In the genomic region with DNA sequence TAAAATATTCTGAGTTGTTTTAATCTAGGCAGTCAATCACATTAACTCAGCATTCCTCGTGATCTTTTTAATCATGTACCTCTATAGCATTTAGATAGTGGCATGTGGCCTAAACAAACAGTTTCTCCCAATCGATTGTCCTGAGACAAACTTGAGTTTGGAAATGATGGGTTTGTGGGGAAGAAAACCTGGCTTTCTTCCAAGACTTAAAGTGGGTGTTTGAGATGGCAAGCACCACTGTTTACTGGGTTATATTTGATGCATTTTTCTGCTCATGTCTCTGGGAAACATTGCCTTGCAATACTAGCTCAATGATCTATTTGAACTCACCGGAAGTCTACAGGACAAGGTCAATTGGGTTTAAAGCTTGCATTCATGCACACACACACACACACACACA, we compare ENCODE assay signal across 35 mouse cellular contexts.
"Had no signal": no experiment of that assay in that cellular context is flagged by ENCODE, and none has a peak within 500 bp of the region (broad histone marks: within the 10 kb centered on the region; RNA-seq: fewer than 3 reads in every experiment).

No protein-coding gene starts in this region.

- H3K4me1 ChIP-seq: heart, embryonic 10.5 days; heart, embryonic 12.5 days; heart, embryonic 13.5 days; heart, embryonic 15.5 days; hindbrain, embryonic 10.5 days; hindbrain, embryonic 12.5 days; hindbrain, embryonic 13.5 days; hindbrain, embryonic 15.5 days; intestine, embryonic 15.5 days; kidney, embryonic 15.5 days had no signal

- H3K4me3 ChIP-seq: heart, adult 2 months; heart, embryonic 10.5 days; heart, embryonic 12.5 days; heart, embryonic 13.5 days; heart, embryonic 15.5 days; hindbrain, embryonic 10.5 days; hindbrain, embryonic 12.5 days; hindbrain, embryonic 13.5 days; hindbrain, embryonic 15.5 days; intestine, embryonic 15.5 days; kidney, embryonic 15.5 days; layer of hippocampus, adult 2 months had no signal

- H3K27me3 ChIP-seq: heart, embryonic 12.5 days; heart, embryonic 13.5 days; heart, embryonic 15.5 days; hindbrain, embryonic 12.5 days; hindbrain, embryonic 13.5 days; hindbrain, embryonic 15.5 days; intestine, embryonic 15.5 days; kidney, embryonic 15.5 days had no signal

- H3K27ac ChIP-seq: heart, adult 2 months; heart, embryonic 10.5 days; heart, embryonic 13.5 days; heart, embryonic 15.5 days; hindbrain, embryonic 10.5 days; hindbrain, embryonic 12.5 days; hindbrain, embryonic 13.5 days; hindbrain, embryonic 14.5 days; hindbrain, embryonic 15.5 days; hindbrain, postnatal 0 days; intestine, embryonic 15.5 days; kidney, embryonic 15.5 days; kidney, postnatal 0 days; layer of hippocampus, adult 2 months had no signal

- H3K9ac ChIP-seq: heart, embryonic 12.5 days; heart, embryonic 13.5 days; heart, embryonic 15.5 days; hindbrain, embryonic 12.5 days; hindbrain, embryonic 13.5 days; hindbrain, embryonic 14.5 days; hindbrain, embryonic 15.5 days; intestine, embryonic 15.5 days; kidney, embryonic 15.5 days had no signal

- H3K4me2 ChIP-seq: heart, embryonic 11.5 days; heart, embryonic 12.5 days; heart, embryonic 13.5 days; heart, embryonic 15.5 days; hindbrain, embryonic 12.5 days; hindbrain, embryonic 13.5 days; hindbrain, embryonic 14.5 days; hindbrain, embryonic 15.5 days; intestine, embryonic 15.5 days; kidney, embryonic 15.5 days had no signal

- ATAC-seq: hindbrain, embryonic 16.5 days; hindbrain, postnatal 0 days; inflammation-experienced regulatory T-cells, adult 6 months; intestine, embryonic 15.5 days; intestine, embryonic 16.5 days; intestine, postnatal 0 days had no signal

- DNase-seq: heart, adult 2 months; heart, postnatal 10 days; heart, postnatal 14 days; heart, postnatal 36 days; heart, postnatal 4 days; kidney, adult 11 months; kidney, adult 18-20 months; kidney, adult 2 months; kidney, adult 8-10 months; kidney, adult 9 months; kidney, postnatal 10 days; kidney, postnatal 14 days; kidney, postnatal 25 days; kidney, postnatal 36 days; kidney, postnatal 4 days; layer of hippocampus, adult 9-11 months had no signal

- H3K9me3 ChIP-seq: heart, embryonic 10.5 days; heart, embryonic 12.5 days; heart, embryonic 13.5 days; heart, embryonic 15.5 days; hindbrain, embryonic 10.5 days; hindbrain, embryonic 12.5 days; hindbrain, embryonic 13.5 days; hindbrain, embryonic 15.5 days; intestine, embryonic 15.5 days; kidney, embryonic 15.5 days had no signal

- H3K36me3 ChIP-seq: heart, embryonic 10.5 days; heart, embryonic 12.5 days; heart, embryonic 13.5 days; heart, embryonic 15.5 days; hindbrain, embryonic 10.5 days; hindbrain, embryonic 12.5 days; hindbrain, embryonic 13.5 days; hindbrain, embryonic 15.5 days; intestine, embryonic 15.5 days; kidney, embryonic 15.5 days had no signal
